Mouse (Mus musculus): ENCODE measurements at regions not wholly inside any gene's neighbourhood (a gene's known extent, or its start where the extent isn't known, plus 50 kb on each side); places are given as distances from the start of the nearest gene placed in this dataset.

- DNase-seq (ENCODE audit: low read depth, low spot score) = no peak
These were observed 145.3 kb upstream of the Haao start for GRCm38 (mm10) chr17:83993028-83993427.

GRCm38 (mm10) chr17:83990421-83991365, 142.9 kb upstream of the Haao start:
- DNase-seq (ENCODE audit: low read depth, low spot score) = peak; percentile 64

GRCm38 (mm10) chr17:83988897-83989296, 141.1 kb upstream of the Haao start:
- peak; percentile 63 for DNase-seq (ENCODE audit: low read depth, low spot score)

- DNase-seq (ENCODE audit: low read depth, low spot score) = no peak
These were observed 140.4 kb upstream of the Haao start for GRCm38 (mm10) chr17:83988165-83988564.

- no peak for DNase-seq (ENCODE audit: low read depth, low spot score)
These were observed 139.9 kb upstream of the Haao start for GRCm38 (mm10) chr17:83987683-83988082.

- no peak for DNase-seq (ENCODE audit: low read depth, low spot score)
These were observed 138.3 kb upstream of the Haao start for GRCm38 (mm10) chr17:83985916-83986578.

GRCm38 (mm10) chr17:83985333-83985790, 137.6 kb upstream of the Haao start:
- no peak for DNase-seq (ENCODE audit: low read depth, low spot score)

GRCm38 (mm10) chr17:83983837-83984388, 136.2 kb upstream of the Haao start:
- no peak for DNase-seq (ENCODE audit: low read depth, low spot score)

GRCm38 (mm10) chr17:83983070-83983836, 135.5 kb upstream of the Haao start:
- DNase-seq (ENCODE audit: low read depth, low spot score) = no peak

- no peak for DNase-seq (ENCODE audit: low read depth, low spot score)
These were observed 134.9 kb upstream of the Haao start for GRCm38 (mm10) chr17:83982700-83983069.

- DNase-seq (ENCODE audit: low read depth, low spot score) = no peak
These were observed 131.2 kb upstream of the Haao start for GRCm38 (mm10) chr17:83978858-83979470.

- no peak for DNase-seq (ENCODE audit: low read depth, low spot score)
These were observed 130.0 kb upstream of the Haao start for GRCm38 (mm10) chr17:83977725-83978124.

- no peak for DNase-seq (ENCODE audit: low read depth, low spot score)
These were observed 128.1 kb upstream of the Haao start for GRCm38 (mm10) chr17:83975813-83976212.

GRCm38 (mm10) chr17:83973461-83974350, 125.9 kb upstream of the Haao start:
- peak; percentile 69 for DNase-seq (ENCODE audit: low read depth, low spot score)

- no peak for DNase-seq (ENCODE audit: low read depth, low spot score)
These were observed 125.1 kb upstream of the Haao start for GRCm38 (mm10) chr17:83972874-83973273.

GRCm38 (mm10) chr17:83972470-83972869, 124.7 kb upstream of the Haao start:
- no peak for DNase-seq (ENCODE audit: low read depth, low spot score)

GRCm38 (mm10) chr17:83972026-83972425, 124.3 kb upstream of the Haao start:
- peak; percentile 32 for DNase-seq (ENCODE audit: low read depth, low spot score)

GRCm38 (mm10) chr17:83969407-83969826, 121.7 kb upstream of the Haao start:
- no peak for DNase-seq (ENCODE audit: low read depth, low spot score)

GRCm38 (mm10) chr17:83968124-83968523, 120.4 kb upstream of the Haao start:
- peak; percentile 73 for DNase-seq (ENCODE audit: low read depth, low spot score)

GRCm38 (mm10) chr17:83967007-83967406, 119.2 kb upstream of the Haao start:
- DNase-seq (ENCODE audit: low read depth, low spot score) = no peak
